Mouse (Mus musculus) liver, embryonic 14.5 days (tissue): ENCODE measurements at regions not wholly inside any gene's neighbourhood (a gene's known extent, or its start where the extent isn't known, plus 50 kb on each side); places are given as distances from the start of the nearest gene placed in this dataset.

ENCODE experiments used
- ATAC-seq: fragments of 200-750 bp; cut with Nextera tagmentation; 2 replicates; pipeline ENCODE4 v1.8.0; 2017; ENCODE audit warnings: moderate number of reproducible peaks, mild to moderate bottlenecking, moderate library complexity; ENCODE audit not compliant: insufficient read depth
- DNase-seq, 3 experiments: peaks; one replicate each; pipeline ENCODE4 v3.0.0-alpha.2; 2012 to 2013; ENCODE audit warnings: low read depth in 3 of 3, low spot score in 3 of 3
- H3K27ac ChIP-seq: fragments of 300-500 bp; sonication (generic); 2 replicates; pipeline ENCODE4 v1.5.1; 2014; ENCODE audit warnings: moderate library complexity, mild to moderate bottlenecking, control low read depth, inconsistent platforms
- H3K27me3 ChIP-seq: fragments of 300-500 bp; sonication (generic); 2 replicates; pipeline ENCODE4 v1.6.1; 2014; ENCODE audit warnings: mild to moderate bottlenecking, low read length, moderate library complexity; ENCODE audit not compliant: control insufficient read depth, insufficient read depth
- H3K36me3 ChIP-seq: fragments of 300-500 bp; sonication (generic); replicated peaks from 2 replicates; pipeline ENCODE4 v1.6.1; 2014; ENCODE audit warnings: low read depth; ENCODE audit not compliant: control insufficient read depth, insufficient read depth
- H3K4me1 ChIP-seq, 2 experiments: fragments of 200-500 bp in 1 of 2; fragments of 300-500 bp in 1 of 2; sonication (generic) in 1 of 2; replicated peaks; 2 replicates each; pipeline ENCODE4 v1.6.1; 2012 to 2014; ENCODE audit warnings: antibody characterized with exemption in 1 of 2, inconsistent platforms in 1 of 2, low read length in 1 of 2; ENCODE audit not compliant: control insufficient read depth in 2 of 2, insufficient read depth in 2 of 2
- H3K4me2 ChIP-seq: fragments of 300-500 bp; sonication (generic); 2 replicates; pipeline ENCODE4 v1.6.1; 2014; ENCODE audit warnings: low read depth, mild to moderate bottlenecking, control low read depth, moderate library complexity
- H3K4me3 ChIP-seq, 2 experiments: fragments of 200-500 bp in 1 of 2; fragments of 300-500 bp in 1 of 2; sonication (generic) in 1 of 2; 2 replicates each; pipeline ENCODE4 v1.5.1; 2012 to 2014; ENCODE audit warnings: low read depth in 2 of 2, low read length in 2 of 2, mild to moderate bottlenecking in 2 of 2, control low read depth in 1 of 2, inconsistent platforms in 1 of 2, moderate library complexity in 1 of 2; ENCODE audit not compliant: insufficient read depth in 1 of 2
- H3K9ac ChIP-seq: fragments of 300-500 bp; sonication (generic); replicated peaks from 2 replicates; pipeline ENCODE4 v1.6.1; 2014; ENCODE audit warnings: mild to moderate bottlenecking, control low read depth, moderate library complexity
- H3K9me3 ChIP-seq: fragments of 300-500 bp; sonication (generic); 2 replicates; pipeline ENCODE4 v1.6.1; 2016; ENCODE audit warnings: low read length, mixed read lengths; ENCODE audit not compliant: control insufficient read depth
- CTCF ChIP-seq: IDR thresholded peaks from 2 replicates; pipeline ENCODE4 v1.5.1; 2016; ENCODE audit warnings: antibody characterized with exemption, low read depth, control low read depth
- EP300 ChIP-seq: IDR thresholded peaks from 2 replicates; pipeline ENCODE4 v1.6.1; 2016; ENCODE audit warnings: antibody characterized with exemption, low read depth
- WGBS: fragments of 180-500 bp; shearing (Covaris S2); extraction: QIAGEN DNeasy Blood & Tissue Kit; methylation state at CpG from one replicate; pipeline ENCODE4 v1.1.7; 2014; ENCODE audit not compliant: insufficient replicate concordance; 5-methylcytosine and 5-hydroxymethylcytosine counted together

DNA sequence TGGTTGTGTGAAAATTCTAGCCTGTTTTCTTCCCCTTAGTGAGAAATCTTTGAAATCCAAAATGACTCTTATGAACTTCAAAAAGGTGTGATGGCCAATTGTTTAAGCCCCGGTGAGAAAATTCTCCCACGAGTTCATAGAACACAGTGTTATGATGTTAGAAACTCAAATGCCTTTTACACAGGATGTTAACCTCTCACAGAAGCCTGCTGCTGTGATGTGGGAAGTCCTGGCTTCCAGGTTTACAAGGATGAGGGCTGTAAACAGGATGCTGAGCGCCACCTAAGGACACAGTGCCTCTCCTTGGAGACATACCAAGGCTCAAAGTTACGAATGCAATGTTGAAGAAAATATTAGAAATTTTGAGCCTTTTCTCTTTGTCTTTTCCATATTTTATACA lies 222.8 kb downstream of the Gja1 start:
- Histone ChIP-seq H3K27me3 (no peaks in the 10 kb centered on the region), H3K27ac (no peak overlapping the region), H3K9ac (no peak overlapping the region), H3K9me3 (no peaks in the 10 kb centered on the region), H3K4me1 (no peaks in the 10 kb centered on the region), H3K4me3 (no peak overlapping the region), H3K4me2 (no peak overlapping the region), H3K36me3 (no peaks in the 10 kb centered on the region)
- no peak for TF ChIP-seq EP300
- no peak for TF ChIP-seq CTCF
- ATAC-seq, result no peak
- WGBS, result 36% methylated on average over 4 of the region's 4 CpGs
- no peak for DNase-seq

GRCm38 (mm10) chr10:56611564-56612288 lies 234.6 kb downstream of the Gja1 start:
- H3K36me3 ChIP-seq, result no peaks in the 10 kb centered on the region
- no peaks in the 10 kb centered on the region for H3K27me3 ChIP-seq
- no peak overlapping the region for H3K27ac ChIP-seq
- no peaks in the 10 kb centered on the region for H3K4me1 ChIP-seq
- no peaks in the 10 kb centered on the region for H3K9me3 ChIP-seq
- TF ChIP-seq CTCF (no peak), EP300 (no peak)
- H3K9ac ChIP-seq, result no peak overlapping the region
- DNase-seq (no peak), ATAC-seq (no peak)
- H3K4me2 ChIP-seq, result no peak overlapping the region
- H3K4me3 ChIP-seq, result no peak overlapping the region
- 56% methylated on average over 8 of the region's 8 CpGs for WGBS

DNA sequence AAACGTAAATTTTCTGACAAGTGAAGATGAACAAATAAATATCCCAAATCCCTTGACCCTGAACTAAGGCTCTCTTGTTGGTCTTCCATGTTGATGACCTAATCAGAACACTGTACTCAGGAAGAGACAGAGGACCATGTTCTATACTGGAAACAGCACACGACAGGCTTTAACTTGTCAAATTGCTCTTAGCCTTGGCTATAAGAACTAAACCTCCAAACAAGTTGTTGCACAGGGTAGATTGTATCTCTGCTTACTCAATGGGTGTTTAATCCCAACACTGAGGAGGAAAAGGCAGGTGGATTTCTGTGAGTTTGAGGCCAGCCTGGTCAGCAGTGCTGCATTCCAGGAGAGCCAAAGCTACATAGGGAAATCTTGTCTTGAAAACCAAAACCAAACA lies 265.5 kb downstream of the Gja1 start:
- Histone ChIP-seq H3K27ac (no peak overlapping the region), H3K36me3 (no peaks in the 10 kb centered on the region), H3K9me3 (no peaks in the 10 kb centered on the region), H3K9ac (no peak overlapping the region), H3K4me1 (no peaks in the 10 kb centered on the region), H3K4me3 (no peak overlapping the region), H3K4me2 (no peak overlapping the region), H3K27me3 (no peaks in the 10 kb centered on the region)
- DNase-seq (no peak), ATAC-seq (no peak)
- WGBS, result 57% methylated on average over 2 of the region's 2 CpGs
- no peak for TF ChIP-seq CTCF
- TF ChIP-seq EP300, result no peak

- Histone ChIP-seq H3K27me3 (no peaks in the 10 kb centered on the region), H3K27ac (no peak overlapping the region), H3K4me1 (no peaks in the 10 kb centered on the region), H3K9me3 (no peaks in the 10 kb centered on the region), H3K4me3 (no peak overlapping the region), H3K9ac (no peak overlapping the region), H3K4me2 (no peak overlapping the region), H3K36me3 (no peaks in the 10 kb centered on the region)
- TF ChIP-seq EP300 (no peak), CTCF (no peak)
- DNase-seq (no peak), ATAC-seq (no peak)
- WGBS, result 58% methylated on average over 12 of the region's 12 CpGs
These were observed 266.4 kb downstream of the Gja1 start for GRCm38 (mm10) chr10:56643376-56644135.

DNA sequence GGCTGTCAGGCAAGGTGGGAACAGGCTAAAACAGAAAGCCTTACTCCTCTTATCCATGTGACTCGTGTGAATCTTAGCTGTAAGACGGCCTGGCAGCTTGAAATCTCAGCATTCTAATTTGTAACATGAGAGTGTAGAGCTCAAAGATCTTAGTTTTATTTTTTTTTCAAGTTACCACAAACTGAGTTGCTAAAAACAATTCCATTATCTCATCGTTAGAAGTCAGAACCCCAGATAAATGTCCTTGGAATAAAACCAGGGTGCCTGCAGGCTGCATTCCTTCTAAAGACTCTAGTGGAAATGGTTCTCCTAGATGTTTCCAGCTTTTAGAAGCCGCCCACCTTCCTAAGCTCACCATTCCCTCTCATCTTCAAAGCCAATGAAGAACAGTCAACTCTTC lies 283.4 kb downstream of the Gja1 start:
- H3K27ac ChIP-seq, result no peak overlapping the region
- H3K4me1 ChIP-seq, result no peaks in the 10 kb centered on the region
- no peaks in the 10 kb centered on the region for H3K9me3 ChIP-seq
- TF ChIP-seq EP300 (no peak), CTCF (no peak)
- H3K4me2 ChIP-seq, result no peak overlapping the region
- no peaks in the 10 kb centered on the region for H3K36me3 ChIP-seq
- no peaks in the 10 kb centered on the region for H3K27me3 ChIP-seq
- WGBS, result 40% methylated on average over 4 of the region's 4 CpGs
- DNase-seq, result no peak
- no peak overlapping the region for H3K9ac ChIP-seq
- no peak for ATAC-seq
- H3K4me3 ChIP-seq, result no peak overlapping the region
